Mouse (Mus musculus): ENCODE data around the gene Mrps27. TPM values are rescaled to one million over a fixed set of nuclear protein-coding genes. Genes with fewer than 3 reads are reported as not detected.
"Not testable (repeated sequence)": the region's sequence is repeated elsewhere in the genome, so short reads cannot be mapped to it uniquely, and the experiment has no call there.

Mrps27 gene
- polyA plus RNA-seq, 1 experiment: 10.3 TPM

- H3K4me3 ChIP-seq (ENCODE audit: insufficient read depth, low read length): no peak overlapping the region
- TF ChIP-seq CTCF (IDR thresholded peaks at IDR 0.05; ENCODE audit: low read depth, low read length): no peak
- no peak for TF ChIP-seq POLR2A (IDR thresholded peaks at IDR 0.05; ENCODE audit: borderline replicate concordance, low read depth, low read length)
- H3K4me1 ChIP-seq (ENCODE audit: control insufficient read depth, insufficient read depth, low read length): peaks cover 5% of the 10 kb centered on the region
- H3K27ac ChIP-seq (ENCODE audit: insufficient read depth, low read depth, low read length): no peak overlapping the region
Observed at GRCm38 (mm10) chr13:99316366-99316765, 28.2 kb upstream of the Mrps27 start.

GRCm38 (mm10) chr13:99317058-99317457, 27.5 kb upstream of the Mrps27 start:
- Histone ChIP-seq H3K4me1 (ENCODE audit: control insufficient read depth, insufficient read depth, low read length) (peaks cover 5% of the 10 kb centered on the region), H3K27ac (ENCODE audit: insufficient read depth, low read depth, low read length) (no peak overlapping the region), H3K4me3 (ENCODE audit: insufficient read depth, low read length) (no peak overlapping the region)
- no peak for TF ChIP-seq CTCF (IDR thresholded peaks at IDR 0.05; ENCODE audit: low read depth, low read length)
- TF ChIP-seq POLR2A (IDR thresholded peaks at IDR 0.05; ENCODE audit: borderline replicate concordance, low read depth, low read length): no peak

GRCm38 (mm10) chr13:99320453-99320852, 24.1 kb upstream of the Mrps27 start:
- no peak for TF ChIP-seq POLR2A (IDR thresholded peaks at IDR 0.05; ENCODE audit: borderline replicate concordance, low read depth, low read length)
- TF ChIP-seq CTCF (IDR thresholded peaks at IDR 0.05; ENCODE audit: low read depth, low read length): no peak
- no peak overlapping the region for H3K27ac ChIP-seq (ENCODE audit: insufficient read depth, low read depth, low read length)

GRCm38 (mm10) chr13:99322915-99323314, 21.7 kb upstream of the Mrps27 start:
- peaks cover 25% of the 10 kb centered on the region for H3K4me1 ChIP-seq (ENCODE audit: control insufficient read depth, insufficient read depth, low read length)
- not testable (repeated sequence) for H3K4me3 ChIP-seq (ENCODE audit: insufficient read depth, low read length); H3K27ac ChIP-seq (ENCODE audit: insufficient read depth, low read depth, low read length)

More at GRCm38 (mm10) chr13:99320453-99320852, 24.1 kb upstream of the Mrps27 start:
- H3K4me1 ChIP-seq (ENCODE audit: control insufficient read depth, insufficient read depth, low read length): peaks cover 15% of the 10 kb centered on the region
- H3K4me3 ChIP-seq (ENCODE audit: insufficient read depth, low read length): no peak overlapping the region

- Histone ChIP-seq H3K4me1 (ENCODE audit: control insufficient read depth, insufficient read depth, low read length) (peaks cover 28% of the 10 kb centered on the region), H3K27ac (ENCODE audit: insufficient read depth, low read depth, low read length) (peak overlapping the region; percentile 47), H3K4me3 (ENCODE audit: insufficient read depth, low read length) (no peak overlapping the region)
- TF ChIP-seq POLR2A (IDR thresholded peaks at IDR 0.05; ENCODE audit: borderline replicate concordance, low read depth, low read length) (no peak), CTCF (IDR thresholded peaks at IDR 0.05; ENCODE audit: low read depth, low read length) (no peak)
Observed at GRCm38 (mm10) chr13:99323632-99324336, 20.8 kb upstream of the Mrps27 start.

GRCm38 (mm10) chr13:99324337-99324685, 20.3 kb upstream of the Mrps27 start:
- H3K4me3 ChIP-seq (ENCODE audit: insufficient read depth, low read length): not testable (repeated sequence)
- peak overlapping the region; percentile 47; the same call in 1 of the 2 replicates for H3K27ac ChIP-seq (ENCODE audit: insufficient read depth, low read depth, low read length)
- peaks cover 28% of the 10 kb centered on the region for H3K4me1 ChIP-seq (ENCODE audit: control insufficient read depth, insufficient read depth, low read length)

- H3K27ac ChIP-seq (ENCODE audit: insufficient read depth, low read depth, low read length): no peak overlapping the region
- TF ChIP-seq POLR2A (IDR thresholded peaks at IDR 0.05; ENCODE audit: borderline replicate concordance, low read depth, low read length) (no peak), CTCF (IDR thresholded peaks at IDR 0.05; ENCODE audit: low read depth, low read length) (no peak)
- no peak overlapping the region for H3K4me3 ChIP-seq (ENCODE audit: insufficient read depth, low read length)
- H3K4me1 ChIP-seq (ENCODE audit: control insufficient read depth, insufficient read depth, low read length): peaks cover 33% of the 10 kb centered on the region
Observed at GRCm38 (mm10) chr13:99331255-99331654, 13.3 kb upstream of the Mrps27 start.

GRCm38 (mm10) chr13:99337510-99337909, 7.1 kb upstream of the Mrps27 start:
- peak overlapping the region; percentile 82 for H3K27ac ChIP-seq (ENCODE audit: insufficient read depth, low read depth, low read length)
- no peak for TF ChIP-seq POLR2A (IDR thresholded peaks at IDR 0.05; ENCODE audit: borderline replicate concordance, low read depth, low read length)
- TF ChIP-seq CTCF (IDR thresholded peaks at IDR 0.05; ENCODE audit: low read depth, low read length): no peak
- H3K4me3 ChIP-seq (ENCODE audit: insufficient read depth, low read length): peak overlapping the region; percentile 46; the same call in 1 of the 2 replicates
- H3K4me1 ChIP-seq (ENCODE audit: control insufficient read depth, insufficient read depth, low read length): peaks cover 38% of the 10 kb centered on the region

GRCm38 (mm10) chr13:99341504-99341903, 3.1 kb upstream of the Mrps27 start:
- Histone ChIP-seq H3K27ac (ENCODE audit: insufficient read depth, low read depth, low read length) (no peak overlapping the region), H3K4me1 (ENCODE audit: control insufficient read depth, insufficient read depth, low read length) (peaks cover 31% of the 10 kb centered on the region), H3K4me3 (ENCODE audit: insufficient read depth, low read length) (no peak overlapping the region)
- TF ChIP-seq CTCF (IDR thresholded peaks at IDR 0.05; ENCODE audit: low read depth, low read length): no peak
- TF ChIP-seq POLR2A (IDR thresholded peaks at IDR 0.05; ENCODE audit: borderline replicate concordance, low read depth, low read length): no peak

- Histone ChIP-seq H3K4me1 (ENCODE audit: control insufficient read depth, insufficient read depth, low read length) (peaks cover 16% of the 10 kb centered on the region), H3K4me3 (ENCODE audit: insufficient read depth, low read length) (peak overlapping the region; percentile 92)
- TF ChIP-seq CTCF (IDR thresholded peaks at IDR 0.05; ENCODE audit: low read depth, low read length) (no peak), POLR2A (IDR thresholded peaks at IDR 0.05; ENCODE audit: borderline replicate concordance, low read depth, low read length) (no peak)
Observed at GRCm38 (mm10) chr13:99343876-99344598, 549 bp upstream of the Mrps27 start.

More at GRCm38 (mm10) chr13:99343876-99344598, 549 bp upstream of the Mrps27 start:
- peak overlapping the region; percentile 68 for H3K27ac ChIP-seq (ENCODE audit: insufficient read depth, low read depth, low read length)
